Mouse (Mus musculus): Measurements from ENCODE around the gene Fam71e1. TPM values are rescaled to one million over a fixed set of nuclear protein-coding genes. Genes with fewer than 3 reads are reported as not detected.

Gene Fam71e1
- polyA plus RNA-seq, 1 experiment, result 7.3 TPM

- DNase-seq (ENCODE audit: low read depth in 1 of 2, low spot score in 2 of 2), result peak in 1 of 2 experiments; percentile 29
- no peak for TF ChIP-seq POLR2A (IDR thresholded peaks at IDR 0.05; ENCODE audit: low read depth, low read length)
- TF ChIP-seq CTCF (IDR thresholded peaks at IDR 0.05; ENCODE audit: extremely low read depth, insufficient read depth, insufficient read length, insufficient replicate concordance), result no peak
- 68% methylated on average over 19 of the region's 19 CpGs for WGBS
- Histone ChIP-seq H3K4me1 (ENCODE audit: control insufficient read depth, insufficient read depth, insufficient read length) (peaks cover 32% of the 10 kb centered on the region; the same call in 1 of the 2 replicates), H3K36me3 (ENCODE audit: control insufficient read depth, insufficient read depth, low read length) (peaks cover 31% of the 10 kb centered on the region), H3K27ac (ENCODE audit: insufficient read depth, low read length) (peak overlapping the region; percentile 95), H3K27me3 (ENCODE audit: control insufficient read depth, insufficient read depth, low read length) (no peaks in the 10 kb centered on the region), H3K4me3 (ENCODE audit: extremely low read depth, insufficient read depth, insufficient read length) (peak overlapping the region; percentile 35; the same call in 1 of the 2 replicates)
These were observed 38.5 kb downstream of the Fam71e1 start for GRCm38 (mm10) chr7:44534656-44535441.

- H3K27ac ChIP-seq (ENCODE audit: insufficient read depth, low read length), result peak overlapping the region; percentile 95
- TF ChIP-seq CTCF (IDR thresholded peaks at IDR 0.05; ENCODE audit: extremely low read depth, insufficient read depth, insufficient read length, insufficient replicate concordance) (no peak), POLR2A (IDR thresholded peaks at IDR 0.05; ENCODE audit: low read depth, low read length) (no peak)
- WGBS, result 82% methylated on average over 27 of the region's 27 CpGs
These were observed 39.5 kb downstream of the Fam71e1 start for GRCm38 (mm10) chr7:44535657-44536589.

GRCm38 (mm10) chr7:44536590-44536968, 40.2 kb downstream of the Fam71e1 start:
- H3K36me3 ChIP-seq (ENCODE audit: control insufficient read depth, insufficient read depth, low read length), result peaks cover 41% of the 10 kb centered on the region

More at GRCm38 (mm10) chr7:44535657-44536589, 39.5 kb downstream of the Fam71e1 start:
- Histone ChIP-seq H3K36me3 (ENCODE audit: control insufficient read depth, insufficient read depth, low read length) (peaks cover 34% of the 10 kb centered on the region), H3K4me1 (ENCODE audit: control insufficient read depth, insufficient read depth, insufficient read length) (peaks cover 32% of the 10 kb centered on the region; the same call in 1 of the 2 replicates), H3K4me3 (ENCODE audit: extremely low read depth, insufficient read depth, insufficient read length) (no peak overlapping the region), H3K27me3 (ENCODE audit: control insufficient read depth, insufficient read depth, low read length) (no peaks in the 10 kb centered on the region)
- DNase-seq (ENCODE audit: low read depth in 1 of 2, low spot score in 2 of 2), result peak; percentile 53 to 69

GRCm38 (mm10) chr7:44537009-44537408, 40.6 kb downstream of the Fam71e1 start:
- WGBS, result 82% methylated on average over 7 of the region's 7 CpGs
- TF ChIP-seq CTCF (IDR thresholded peaks at IDR 0.05; ENCODE audit: extremely low read depth, insufficient read depth, insufficient read length, insufficient replicate concordance) (no peak), POLR2A (IDR thresholded peaks at IDR 0.05; ENCODE audit: low read depth, low read length) (no peak)
- Histone ChIP-seq H3K36me3 (ENCODE audit: control insufficient read depth, insufficient read depth, low read length) (peaks cover 45% of the 10 kb centered on the region), H3K4me1 (ENCODE audit: control insufficient read depth, insufficient read depth, insufficient read length) (peaks cover 32% of the 10 kb centered on the region; the same call in 1 of the 2 replicates), H3K27me3 (ENCODE audit: control insufficient read depth, insufficient read depth, low read length) (no peaks in the 10 kb centered on the region), H3K27ac (ENCODE audit: insufficient read depth, low read length) (peak overlapping the region; percentile 79; the same call in 1 of the 2 replicates), H3K4me3 (ENCODE audit: extremely low read depth, insufficient read depth, insufficient read length) (no peak overlapping the region)
- DNase-seq (ENCODE audit: low read depth in 1 of 2, low spot score in 2 of 2), result no peak

More at GRCm38 (mm10) chr7:44536590-44536968, 40.2 kb downstream of the Fam71e1 start:
- peaks cover 32% of the 10 kb centered on the region; the same call in 1 of the 2 replicates for H3K4me1 ChIP-seq (ENCODE audit: control insufficient read depth, insufficient read depth, insufficient read length)
- TF ChIP-seq POLR2A (IDR thresholded peaks at IDR 0.05; ENCODE audit: low read depth, low read length) (no peak), CTCF (IDR thresholded peaks at IDR 0.05; ENCODE audit: extremely low read depth, insufficient read depth, insufficient read length, insufficient replicate concordance) (no peak)
- no peaks in the 10 kb centered on the region for H3K27me3 ChIP-seq (ENCODE audit: control insufficient read depth, insufficient read depth, low read length)
- 78% methylated on average over 6 of the region's 6 CpGs for WGBS
- no peak overlapping the region for H3K4me3 ChIP-seq (ENCODE audit: extremely low read depth, insufficient read depth, insufficient read length)
- no peak for DNase-seq (ENCODE audit: low read depth in 1 of 2, low spot score in 2 of 2)
- H3K27ac ChIP-seq (ENCODE audit: insufficient read depth, low read length), result peak overlapping the region; percentile 79

GRCm38 (mm10) chr7:44537496-44537895, 41.1 kb downstream of the Fam71e1 start:
- Histone ChIP-seq H3K36me3 (ENCODE audit: control insufficient read depth, insufficient read depth, low read length) (peaks cover 50% of the 10 kb centered on the region), H3K4me1 (ENCODE audit: control insufficient read depth, insufficient read depth, insufficient read length) (peaks cover 29% of the 10 kb centered on the region; the same call in 1 of the 2 replicates), H3K4me3 (ENCODE audit: extremely low read depth, insufficient read depth, insufficient read length) (no peak overlapping the region), H3K27ac (ENCODE audit: insufficient read depth, low read length) (no peak overlapping the region), H3K27me3 (ENCODE audit: control insufficient read depth, insufficient read depth, low read length) (no peaks in the 10 kb centered on the region)
- WGBS, result 95% methylated on average over 13 of the region's 13 CpGs
- TF ChIP-seq POLR2A (IDR thresholded peaks at IDR 0.05; ENCODE audit: low read depth, low read length) (no peak), CTCF (IDR thresholded peaks at IDR 0.05; ENCODE audit: extremely low read depth, insufficient read depth, insufficient read length, insufficient replicate concordance) (no peak)
- DNase-seq (ENCODE audit: low read depth in 1 of 2, low spot score in 2 of 2), result no peak

GRCm38 (mm10) chr7:44538756-44539624, 42.6 kb downstream of the Fam71e1 start:
- WGBS, result 94% methylated on average over 41 of the region's 41 CpGs
- H3K4me3 ChIP-seq (ENCODE audit: extremely low read depth, insufficient read depth, insufficient read length), result no peak overlapping the region
- H3K27me3 ChIP-seq (ENCODE audit: control insufficient read depth, insufficient read depth, low read length), result no peaks in the 10 kb centered on the region
- peaks cover 21% of the 10 kb centered on the region; the same call in 1 of the 2 replicates for H3K4me1 ChIP-seq (ENCODE audit: control insufficient read depth, insufficient read depth, insufficient read length)
- peaks cover 54% of the 10 kb centered on the region for H3K36me3 ChIP-seq (ENCODE audit: control insufficient read depth, insufficient read depth, low read length)
- DNase-seq (ENCODE audit: low read depth in 1 of 2, low spot score in 2 of 2), result no peak
- H3K27ac ChIP-seq (ENCODE audit: insufficient read depth, low read length), result no peak overlapping the region
- TF ChIP-seq POLR2A (IDR thresholded peaks at IDR 0.05; ENCODE audit: low read depth, low read length) (no peak), CTCF (IDR thresholded peaks at IDR 0.05; ENCODE audit: extremely low read depth, insufficient read depth, insufficient read length, insufficient replicate concordance) (no peak)

All from spleen, adult 2 months (tissue).